Mouse (Mus musculus): Measurements from ENCODE around the gene Eme2. TPM values are rescaled to one million over a fixed set of nuclear protein-coding genes. Genes with fewer than 3 reads are reported as not detected.
A peak's percentile ranks its signal among the peaks of the same experiment; 100 is the strongest.
"Not testable (repeated sequence)": the region's sequence is repeated elsewhere in the genome, so short reads cannot be mapped to it uniquely, and the experiment has no call there.

Gene Eme2
- polyA plus RNA-seq (2015; fragmentation: Nextera tagmentation; extraction: Ambion mirVana), result 17.3 and 17.5 TPM in 2 replicates

GRCm38 (mm10) chr17:24894995-24895547, at the start of gene Eme2, which contains the start of gene Mrps34:
TSS of gene Eme2 (minus strand) at chr17:24895087.
TSS of gene Mrps34 (plus strand) at chr17:24895116.
- peak within 1 kb of the TSS; percentile 70 for H3K4me2 ChIP-seq (replicated peaks; ENCODE audit: low read depth, low read length)
- peak; percentile 94 for DNase-seq (ENCODE audit: low spot score)
- H3K27ac ChIP-seq (ENCODE audit: low read length), result peak within 1 kb of the TSS; percentile 81
- H3K9ac ChIP-seq (replicated peaks; ENCODE audit: low read depth), result peak within 1 kb of the TSS; percentile 88
- TF ChIP-seq CTCF (IDR thresholded peaks at IDR 0.05) (no peak), EP300 (IDR thresholded peaks at IDR 0.05) (no peak)
- under 1% methylated on average over 62 of the region's 62 CpGs for WGBS
- peak; percentile 72 for ATAC-seq
- peaks cover 4% of the 10 kb centered on the region; the same call in 1 of the 2 replicates for H3K4me1 ChIP-seq (ENCODE audit: insufficient read depth, low read depth, low read length)
- H3K36me3 ChIP-seq (ENCODE audit: insufficient read depth, low read length), result peaks cover 25% of the 10 kb centered on the region
- H3K9me3 ChIP-seq (ENCODE audit: low read length), result no peaks in the 10 kb centered on the region
- peak within 1 kb of the TSS; percentile 72 for H3K4me3 ChIP-seq (ENCODE audit: low read depth, low read length)
- no peaks in the 10 kb centered on the region for H3K27me3 ChIP-seq (replicated peaks; ENCODE audit: insufficient read depth, low read length)

- H3K9ac ChIP-seq (replicated peaks; ENCODE audit: low read depth); H3K27ac ChIP-seq (ENCODE audit: low read length); H3K4me3 ChIP-seq (ENCODE audit: low read depth, low read length); H3K4me2 ChIP-seq (replicated peaks; ENCODE audit: low read depth, low read length); H3K36me3 ChIP-seq (ENCODE audit: insufficient read depth, low read length); ATAC-seq; DNase-seq (ENCODE audit: low spot score); H3K27me3 ChIP-seq (replicated peaks; ENCODE audit: insufficient read depth, low read length); H3K4me1 ChIP-seq (ENCODE audit: insufficient read depth, low read depth, low read length); H3K9me3 ChIP-seq (ENCODE audit: low read length): not testable (repeated sequence)
- WGBS, result 82% methylated on average over 1 of the region's 1 CpGs
These were observed 48.7 kb upstream of the Eme2 start for GRCm38 (mm10) chr17:24943589-24943988.

DNA sequence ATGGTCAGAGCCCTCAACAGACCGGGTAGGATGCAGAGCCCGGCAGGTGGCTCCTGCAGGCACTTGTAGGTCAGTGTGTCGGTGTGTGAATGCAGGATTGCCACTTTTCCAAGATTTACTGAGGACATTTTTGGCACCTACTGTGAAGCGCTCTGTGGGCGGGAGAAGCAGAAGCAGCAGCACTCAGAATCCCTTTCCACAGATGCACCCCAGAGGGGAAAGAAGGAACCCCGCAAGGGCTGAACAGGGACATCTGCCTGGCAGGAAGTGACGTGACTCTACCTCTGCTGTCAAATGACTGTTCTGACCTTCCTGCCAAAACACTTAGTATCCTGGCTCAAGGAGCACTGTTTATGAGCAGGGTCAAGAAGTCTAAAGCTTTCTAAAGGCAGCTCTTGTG, 48.1 kb upstream of the Eme2 start:
- 90% methylated on average over 7 of the region's 7 CpGs for WGBS
- H3K9me3 ChIP-seq (ENCODE audit: low read length), result no peaks in the 10 kb centered on the region
- TF ChIP-seq CTCF (IDR thresholded peaks at IDR 0.05), result no peak
- no peak for TF ChIP-seq EP300 (IDR thresholded peaks at IDR 0.05)
- DNase-seq (ENCODE audit: low spot score), result no peak
- H3K4me1 ChIP-seq (ENCODE audit: insufficient read depth, low read depth, low read length), result no peaks in the 10 kb centered on the region
- no peak overlapping the region for H3K4me3 ChIP-seq (ENCODE audit: low read depth, low read length)
- H3K36me3 ChIP-seq (ENCODE audit: insufficient read depth, low read length), result 0 out of 2 replicates have a peak, but pooled peaks cover 3% of the 10 kb centered on the region
- H3K27ac ChIP-seq (ENCODE audit: low read length), result no peak overlapping the region
- no peak for ATAC-seq
- no peaks in the 10 kb centered on the region for H3K27me3 ChIP-seq (replicated peaks; ENCODE audit: insufficient read depth, low read length)
- no peak overlapping the region for H3K4me2 ChIP-seq (replicated peaks; ENCODE audit: low read depth, low read length)
- H3K9ac ChIP-seq (replicated peaks; ENCODE audit: low read depth), result no peak overlapping the region

- peak; percentile 57; the same call in 1 of the 2 replicates for ATAC-seq
- 2% methylated on average over 2 of the region's 2 CpGs for WGBS
- H3K4me2 ChIP-seq (replicated peaks; ENCODE audit: low read depth, low read length); H3K9me3 ChIP-seq (ENCODE audit: low read length); DNase-seq (ENCODE audit: low spot score); H3K27me3 ChIP-seq (replicated peaks; ENCODE audit: insufficient read depth, low read length); H3K36me3 ChIP-seq (ENCODE audit: insufficient read depth, low read length); H3K9ac ChIP-seq (replicated peaks; ENCODE audit: low read depth); H3K4me1 ChIP-seq (ENCODE audit: insufficient read depth, low read depth, low read length); H3K4me3 ChIP-seq (ENCODE audit: low read depth, low read length); H3K27ac ChIP-seq (ENCODE audit: low read length): not testable (repeated sequence)
- TF ChIP-seq CTCF (IDR thresholded peaks at IDR 0.05), result peak; percentile 74
These were observed 47.6 kb upstream of the Eme2 start for GRCm38 (mm10) chr17:24942453-24942852.

- peak overlapping the region; percentile 82 for H3K4me2 ChIP-seq (replicated peaks; ENCODE audit: low read depth, low read length)
- DNase-seq (ENCODE audit: low spot score), result no peak
- H3K4me3 ChIP-seq (ENCODE audit: low read depth, low read length), result peak overlapping the region; percentile 68
- peak overlapping the region; percentile 72 for H3K27ac ChIP-seq (ENCODE audit: low read length)
- no peaks in the 10 kb centered on the region for H3K36me3 ChIP-seq (ENCODE audit: insufficient read depth, low read length)
- peaks cover 9% of the 10 kb centered on the region for H3K4me1 ChIP-seq (ENCODE audit: insufficient read depth, low read depth, low read length)
- no peaks in the 10 kb centered on the region for H3K27me3 ChIP-seq (replicated peaks; ENCODE audit: insufficient read depth, low read length)
- H3K9me3 ChIP-seq (ENCODE audit: low read length), result no peaks in the 10 kb centered on the region
- 42% methylated on average over 6 of the region's 6 CpGs for WGBS
- peak overlapping the region; percentile 79; the same call in 1 of the 2 replicates for H3K9ac ChIP-seq (replicated peaks; ENCODE audit: low read depth)
- no peak for ATAC-seq
- TF ChIP-seq CTCF (IDR thresholded peaks at IDR 0.05), result peak; percentile 20
- no peak for TF ChIP-seq EP300 (IDR thresholded peaks at IDR 0.05)
These were observed 42.4 kb upstream of the Eme2 start for GRCm38 (mm10) chr17:24937266-24937665.

DNA sequence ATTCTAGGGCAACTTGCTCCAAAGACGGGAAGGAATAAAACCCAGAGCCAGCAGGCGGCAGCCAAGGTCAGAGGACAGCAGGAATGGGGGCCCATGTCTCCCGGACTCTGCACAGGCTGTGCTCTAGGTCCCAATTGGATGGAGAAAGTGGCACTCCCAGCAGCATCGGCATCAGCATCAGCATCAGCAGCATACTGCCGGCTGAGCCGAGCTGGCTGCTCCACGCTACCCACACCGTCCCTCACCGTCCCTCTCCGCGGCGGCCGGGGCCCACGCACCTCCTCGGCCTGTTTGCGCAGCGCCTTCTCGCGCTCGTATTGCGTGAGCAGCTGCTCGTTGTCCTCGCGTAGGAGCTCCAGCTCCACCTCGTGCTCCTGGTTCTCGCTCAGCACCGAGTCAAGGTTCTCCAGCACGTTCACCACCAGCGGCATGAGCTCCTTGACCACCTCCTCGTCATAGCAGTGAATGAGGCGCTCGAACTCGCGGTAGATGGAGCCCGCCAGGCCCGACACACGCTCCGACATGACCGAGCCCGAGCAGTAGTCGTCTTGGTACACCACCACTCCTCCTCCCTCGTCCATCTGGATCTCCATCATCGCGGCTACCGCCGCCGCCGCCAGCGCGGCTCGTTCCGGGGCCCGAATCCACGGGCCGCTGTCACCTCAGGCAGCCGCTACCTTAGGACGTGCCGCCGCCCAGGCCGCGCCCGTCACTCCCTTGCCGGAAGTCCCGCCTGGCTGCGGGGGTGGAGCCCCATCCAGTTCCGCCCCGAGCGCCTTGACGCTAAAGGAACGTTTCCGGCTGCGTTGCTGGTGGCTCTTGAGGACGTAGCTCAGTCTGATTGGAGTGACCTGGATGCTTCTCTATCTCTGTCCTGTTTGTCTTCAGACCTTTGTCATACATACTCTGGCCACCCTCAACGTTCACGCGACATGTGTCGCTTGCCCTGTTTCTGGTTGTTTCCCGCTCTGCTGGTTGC, 41.7 kb upstream of the Eme2 start, which contains the start of gene Mapk8ip3:
TSS of gene Mapk8ip3 (minus strand) at position 719 of the 979 bp plus-strand sequence.
- H3K4me3 ChIP-seq (ENCODE audit: low read depth, low read length), result peak within 1 kb of the TSS; percentile 68
- no peaks in the 10 kb centered on the region for H3K36me3 ChIP-seq (ENCODE audit: insufficient read depth, low read length)
- no peaks in the 10 kb centered on the region for H3K27me3 ChIP-seq (replicated peaks; ENCODE audit: insufficient read depth, low read length)
- peak; percentile 99 for ATAC-seq
- H3K27ac ChIP-seq (ENCODE audit: low read length), result peak within 1 kb of the TSS; percentile 72
- H3K4me2 ChIP-seq (replicated peaks; ENCODE audit: low read depth, low read length), result peak within 1 kb of the TSS; percentile 82
- WGBS, result 3% methylated on average over 73 of the region's 78 CpGs
- no peaks in the 10 kb centered on the region for H3K9me3 ChIP-seq (ENCODE audit: low read length)
- DNase-seq (ENCODE audit: low spot score), result peak; percentile 96
- H3K4me1 ChIP-seq (ENCODE audit: insufficient read depth, low read depth, low read length), result peaks cover 9% of the 10 kb centered on the region
- H3K9ac ChIP-seq (replicated peaks; ENCODE audit: low read depth), result peak within 1 kb of the TSS; percentile 79
- TF ChIP-seq CTCF (IDR thresholded peaks at IDR 0.05), result peak; percentile 51
- no peak for TF ChIP-seq EP300 (IDR thresholded peaks at IDR 0.05)
